Mouse (Mus musculus) heart, embryonic 11.5 days (tissue): ENCODE results near the gene Vsig2. TPM values are rescaled to one million over a fixed set of nuclear protein-coding genes. Genes with fewer than 3 reads are reported as not detected.
A peak's percentile ranks its signal among the peaks of the same experiment; 100 is the strongest.

Source experiments
- ATAC-seq: fragments of 200-750 bp; cut with Nextera tagmentation; replicated peaks from 2 replicates; pipeline ENCODE4 v1.8.0; 2017; ENCODE audit warnings: moderate library complexity; ENCODE audit not compliant: insufficient number of reproducible peaks, low FRiP score, low TSS enrichment
- H3K27ac ChIP-seq: fragments of 300-500 bp; sonication (generic); 2 replicates; pipeline ENCODE4 v1.5.1; 2014; ENCODE audit warnings: mild to moderate bottlenecking, low read depth, low read length
- H3K27me3 ChIP-seq: fragments of 300-500 bp; sonication (generic); 2 replicates; pipeline ENCODE4 v1.6.1; 2014; ENCODE audit warnings: mild to moderate bottlenecking, low read length, mixed read lengths; ENCODE audit not compliant: control insufficient read depth, insufficient read depth
- H3K36me3 ChIP-seq: fragments of 300-500 bp; sonication (generic); 2 replicates; pipeline ENCODE4 v1.6.1; 2014; ENCODE audit warnings: mild to moderate bottlenecking, low read length, moderate library complexity, mixed read lengths; ENCODE audit not compliant: control insufficient read depth, insufficient read depth
- H3K4me1 ChIP-seq: fragments of 300-500 bp; sonication (generic); 2 replicates; pipeline ENCODE4 v1.6.1; 2014; ENCODE audit warnings: low read length; ENCODE audit not compliant: control insufficient read depth, insufficient read depth
- H3K4me2 ChIP-seq: fragments of 300-500 bp; sonication (generic); 2 replicates; pipeline ENCODE4 v1.6.1; 2014; ENCODE audit warnings: mild to moderate bottlenecking, moderate library complexity
- H3K4me3 ChIP-seq: fragments of 300-500 bp; sonication (generic); 2 replicates; pipeline ENCODE4 v1.5.1; 2014; ENCODE audit warnings: low read depth, low read length
- H3K9ac ChIP-seq: fragments of 300-500 bp; sonication (generic); 2 replicates; pipeline ENCODE4 v1.6.1; 2014; ENCODE audit warnings: mild to moderate bottlenecking, low read depth, low read length, moderate library complexity
- H3K9me3 ChIP-seq: fragments of 300-500 bp; sonication (generic); replicated peaks from 2 replicates; pipeline ENCODE4 v1.6.1; 2016; ENCODE audit warnings: low read length; ENCODE audit not compliant: control insufficient read depth
- WGBS: fragments of 180-500 bp; shearing (Covaris S2); extraction: QIAGEN DNeasy Blood & Tissue Kit; methylation state at CpG from one replicate; pipeline ENCODE4 v1.1.7; 2014; ENCODE audit not compliant: insufficient replicate concordance; 5-methylcytosine and 5-hydroxymethylcytosine counted together
- polyA plus RNA-seq: library from polyadenylated mRNA; unstranded; fragments of >200 nt; fragmentation: Nextera tagmentation; extraction: Ambion mirVana; gene quantifications from 2 replicates; pipeline ENCODE4 v1.2.1, GENCODE M21; 2014

Vsig2 gene
- polyA plus RNA-seq, 1 experiment from 2014 or later = 1.5 TPM

GRCm38 (mm10) chr9:37541851-37542642 is 3.0 kb downstream of the Vsig2 start:
- Histone ChIP-seq H3K4me2 (no peak overlapping the region), H3K9ac (no peak overlapping the region), H3K27me3 (peaks cover 16% of the 10 kb centered on the region), H3K27ac (no peak overlapping the region), H3K36me3 (no peaks in the 10 kb centered on the region), H3K4me3 (no peak overlapping the region), H3K4me1 (peaks cover 9% of the 10 kb centered on the region; the same call in 1 of the 2 replicates), H3K9me3 (no peaks in the 10 kb centered on the region)
- WGBS = 57% methylated on average over 7 of the region's 7 CpGs
- ATAC-seq = no peak

- ATAC-seq = no peak
- H3K4me1 ChIP-seq = peaks cover 9% of the 10 kb centered on the region; the same call in 1 of the 2 replicates
- WGBS = 26% methylated on average over 12 of the region's 12 CpGs
- no peaks in the 10 kb centered on the region for H3K36me3 ChIP-seq
- H3K4me3 ChIP-seq = peak overlapping the region; percentile 45
- H3K27me3 ChIP-seq = peaks cover 18% of the 10 kb centered on the region
- no peak overlapping the region for H3K9ac ChIP-seq
- no peaks in the 10 kb centered on the region for H3K9me3 ChIP-seq
- H3K27ac ChIP-seq = no peak overlapping the region
- peak overlapping the region; percentile 77 for H3K4me2 ChIP-seq
Measured at GRCm38 (mm10) chr9:37543869-37544440, 4.9 kb downstream of the Vsig2 start.

- H3K4me2 ChIP-seq = peak overlapping the region; percentile 77
- no peaks in the 10 kb centered on the region for H3K9me3 ChIP-seq
- no peak overlapping the region for H3K27ac ChIP-seq
- ATAC-seq = peak; percentile 58; the same call in 1 of the 2 replicates
- WGBS = 2% methylated on average over 29 of the region's 29 CpGs
- H3K9ac ChIP-seq = no peak overlapping the region
- H3K4me1 ChIP-seq = peaks cover 5% of the 10 kb centered on the region; the same call in 1 of the 2 replicates
- peak overlapping the region; percentile 45 for H3K4me3 ChIP-seq
- H3K36me3 ChIP-seq = no peaks in the 10 kb centered on the region
- H3K27me3 ChIP-seq = peaks cover 22% of the 10 kb centered on the region
Measured at GRCm38 (mm10) chr9:37544447-37545165, 5.6 kb downstream of the Vsig2 start.

GRCm38 (mm10) chr9:37545166-37545610 is 6.1 kb downstream of the Vsig2 start:
- H3K4me1 ChIP-seq = peaks cover 5% of the 10 kb centered on the region; the same call in 1 of the 2 replicates
- no peaks in the 10 kb centered on the region for H3K36me3 ChIP-seq
- WGBS = 12% methylated on average over 16 of the region's 17 CpGs
- peak; percentile 37; the same call in 1 of the 2 replicates for ATAC-seq
- no peaks in the 10 kb centered on the region for H3K9me3 ChIP-seq
- peaks cover 24% of the 10 kb centered on the region for H3K27me3 ChIP-seq
- H3K4me3 ChIP-seq = peak overlapping the region; percentile 45
- no peak overlapping the region for H3K9ac ChIP-seq
- H3K27ac ChIP-seq = no peak overlapping the region
- peak overlapping the region; percentile 77 for H3K4me2 ChIP-seq

- no peaks in the 10 kb centered on the region for H3K9me3 ChIP-seq
- no peak for ATAC-seq
- H3K27ac ChIP-seq = no peak overlapping the region
- peaks cover 32% of the 10 kb centered on the region for H3K27me3 ChIP-seq
- H3K4me3 ChIP-seq = peak overlapping the region; percentile 8; the same call in 1 of the 2 replicates
- H3K9ac ChIP-seq = no peak overlapping the region
- H3K4me2 ChIP-seq = peak overlapping the region; percentile 43
- 13% methylated on average over 27 of the region's 27 CpGs for WGBS
- H3K36me3 ChIP-seq = no peaks in the 10 kb centered on the region
- peaks cover 5% of the 10 kb centered on the region; the same call in 1 of the 2 replicates for H3K4me1 ChIP-seq
Measured at GRCm38 (mm10) chr9:37545847-37546452, 6.9 kb downstream of the Vsig2 start.

GRCm38 (mm10) chr9:37546889-37547288 is 7.8 kb downstream of the Vsig2 start:
- peaks cover 39% of the 10 kb centered on the region for H3K27me3 ChIP-seq
- H3K9ac ChIP-seq = no peak overlapping the region
- no peak overlapping the region for H3K4me2 ChIP-seq
- no peaks in the 10 kb centered on the region for H3K9me3 ChIP-seq
- 60% methylated on average over 1 of the region's 1 CpGs for WGBS
- H3K27ac ChIP-seq = no peak overlapping the region
- no peaks in the 10 kb centered on the region for H3K36me3 ChIP-seq
- ATAC-seq = no peak
- peaks cover 11% of the 10 kb centered on the region for H3K4me1 ChIP-seq
- H3K4me3 ChIP-seq = no peak overlapping the region

- Histone ChIP-seq H3K27me3 (peaks cover 49% of the 10 kb centered on the region), H3K9me3 (no peaks in the 10 kb centered on the region), H3K4me2 (no peak overlapping the region), H3K4me3 (no peak overlapping the region), H3K4me1 (peaks cover 19% of the 10 kb centered on the region), H3K27ac (no peak overlapping the region), H3K9ac (no peak overlapping the region), H3K36me3 (no peaks in the 10 kb centered on the region)
- WGBS = 61% methylated on average over 1 of the region's 1 CpGs
- no peak for ATAC-seq
Measured at GRCm38 (mm10) chr9:37550435-37550834, 11.4 kb downstream of the Vsig2 start.
